Mouse (Mus musculus) neutrophil, adult 5-6 weeks (primary cell): ENCODE results near the gene Bloc1s4. TPM values are rescaled to one million over a fixed set of nuclear protein-coding genes. Genes with fewer than 3 reads are reported as not detected.

Experiments
- ATAC-seq: fragments of 151-379, 151-347 bp; 2 replicates; pipeline ENCODE4 v1.8.0; 2017; ENCODE audit warnings: mild to moderate bottlenecking, moderate TSS enrichment; ENCODE audit not compliant: insufficient number of reproducible peaks, poor library complexity, low FRiP score, severe bottlenecking; ENCODE audit errors: extremely low read depth
- total RNA-seq: library from RNA; stranded (forward); fragments of 200-1000 nt; gene quantifications from 2 replicates; pipeline ENCODE4 v1.2.3, GENCODE M21; 2017

The Bloc1s4 gene
- total RNA-seq, 1 experiment from 2014 or later = 20.6 TPM

- ATAC-seq = no peak
Observed at GRCm38 (mm10) chr5:36747794-36748535, 485 bp downstream of the Bloc1s4 start.

- no peak for ATAC-seq
Observed at GRCm38 (mm10) chr5:36747071-36747470, 1.4 kb downstream of the Bloc1s4 start.

GRCm38 (mm10) chr5:36742126-36742848 is 6.2 kb downstream of the Bloc1s4 start:
- peak; percentile 64; the same call in 1 of the 2 replicates for ATAC-seq

GRCm38 (mm10) chr5:36739829-36740228 is 8.6 kb downstream of the Bloc1s4 start:
- no peak for ATAC-seq

GRCm38 (mm10) chr5:36738799-36739615 is 9.4 kb downstream of the Bloc1s4 start:
- no peak for ATAC-seq

- ATAC-seq = no peak
Observed at GRCm38 (mm10) chr5:36737765-36738164, 10.7 kb downstream of the Bloc1s4 start.

GRCm38 (mm10) chr5:36736009-36736408 is 12.4 kb downstream of the Bloc1s4 start:
- no peak for ATAC-seq

GRCm38 (mm10) chr5:36735106-36735505 is 13.3 kb downstream of the Bloc1s4 start:
- no peak for ATAC-seq

- ATAC-seq = no peak
Observed at GRCm38 (mm10) chr5:36733405-36733804, 15.0 kb downstream of the Bloc1s4 start.

GRCm38 (mm10) chr5:36731901-36732652 is 16.4 kb downstream of the Bloc1s4 start:
- ATAC-seq = no peak

GRCm38 (mm10) chr5:36730689-36731088 is 17.8 kb downstream of the Bloc1s4 start:
- no peak for ATAC-seq

GRCm38 (mm10) chr5:36729923-36730322 is 18.5 kb downstream of the Bloc1s4 start:
- no peak for ATAC-seq

GRCm38 (mm10) chr5:36729086-36729473 is 19.4 kb downstream of the Bloc1s4 start:
- no peak for ATAC-seq

GRCm38 (mm10) chr5:36728403-36729085 is 19.9 kb downstream of the Bloc1s4 start:
- ATAC-seq = no peak

GRCm38 (mm10) chr5:36727776-36728175 is 20.7 kb downstream of the Bloc1s4 start:
- ATAC-seq = no peak

GRCm38 (mm10) chr5:36727136-36727535 is 21.3 kb downstream of the Bloc1s4 start:
- no peak for ATAC-seq

GRCm38 (mm10) chr5:36726387-36726801 is 22.1 kb downstream of the Bloc1s4 start:
- ATAC-seq = peak; percentile 59; the same call in 1 of the 2 replicates

- no peak for ATAC-seq
Observed at GRCm38 (mm10) chr5:36725861-36726260, 22.6 kb downstream of the Bloc1s4 start.
